Mouse (Mus musculus) bone marrow, adult 2 months (tissue): ENCODE measurements around the gene Asgr2. TPM values are rescaled to one million over a fixed set of nuclear protein-coding genes. Genes with fewer than 3 reads are reported as not detected.
"Not testable (repeated sequence)": the region's sequence is repeated elsewhere in the genome, so short reads cannot be mapped to it uniquely, and the experiment has no call there.

Experiments used
- H3K27ac ChIP-seq: fragments of 200-500 bp; 2 replicates; pipeline ENCODE4 v1.5.1; 2012; ENCODE audit warnings: low read depth, mild to moderate bottlenecking, control low read depth, inconsistent platforms, low read length; ENCODE audit not compliant: control insufficient read depth, poor library complexity, insufficient read depth
- H3K4me1 ChIP-seq: fragments of 200-500 bp; 2 replicates; pipeline ENCODE4 v1.6.1; 2011; ENCODE audit warnings: low read length; ENCODE audit not compliant: control insufficient read depth, insufficient read depth
- H3K4me3 ChIP-seq: fragments of 200-500 bp; replicated peaks from 2 replicates; pipeline ENCODE3; 2011; ENCODE audit warnings: mild to moderate bottlenecking, low read depth, low read length, control low read depth; ENCODE audit not compliant: control insufficient read depth
- CTCF ChIP-seq: fragments of 200-500 bp; IDR thresholded peaks from 2 replicates; pipeline ENCODE4 v1.5.1; 2011; ENCODE audit warnings: low read length, control low read depth; ENCODE audit not compliant: control insufficient read depth, insufficient read depth
- POLR2A ChIP-seq: fragments of 200-500 bp; IDR thresholded peaks from 2 replicates; pipeline ENCODE4 v1.6.1; 2011; ENCODE audit warnings: low read depth, mild to moderate bottlenecking, control low read depth, low read length, borderline replicate concordance; ENCODE audit not compliant: control insufficient read depth
- WGBS: fragments of 180-500 bp; shearing (Covaris S2); methylation state at CpG from one replicate; pipeline ENCODE4 v1.1.7; 2018; 5-methylcytosine and 5-hydroxymethylcytosine counted together
- polyA plus RNA-seq: library from polyadenylated mRNA; stranded (reverse); fragments of >200 nt; gene quantifications from 2 replicates; pipeline ENCODE4 v1.2.4, GENCODE M21; 2011; ENCODE audit warnings: low replicate concordance; ENCODE audit not compliant: missing spikeins, insufficient read depth, insufficient read length

The Asgr2 gene
- polyA plus RNA-seq, 1 experiment = 5.1 TPM

DNA sequence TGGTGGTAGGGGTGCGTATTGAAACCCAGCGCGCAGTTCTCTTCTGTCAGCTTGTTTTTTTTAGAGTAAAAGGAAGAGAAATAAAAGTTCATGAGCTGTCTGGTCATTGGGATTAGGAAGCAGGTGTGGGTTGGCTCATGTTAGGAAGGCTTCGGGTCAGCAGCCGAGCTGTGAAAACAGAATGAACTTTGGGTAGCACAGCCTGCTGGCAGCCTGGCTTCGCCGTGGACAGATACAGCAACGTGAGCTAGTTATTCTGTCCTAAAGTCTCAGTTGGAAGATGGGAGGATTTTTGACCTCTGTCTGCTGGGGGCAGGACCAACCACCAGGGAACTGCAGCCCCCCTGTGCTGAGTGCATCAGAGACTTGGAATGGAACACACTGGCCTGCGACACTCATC, 34.6 kb upstream of the Asgr2 start:
- Histone ChIP-seq H3K4me1 (no peaks in the 10 kb centered on the region), H3K27ac (no peak overlapping the region), H3K4me3 (no peak overlapping the region)
- WGBS = 89% methylated on average over 9 of the region's 9 CpGs
- TF ChIP-seq POLR2A (no peak), CTCF (no peak)

DNA sequence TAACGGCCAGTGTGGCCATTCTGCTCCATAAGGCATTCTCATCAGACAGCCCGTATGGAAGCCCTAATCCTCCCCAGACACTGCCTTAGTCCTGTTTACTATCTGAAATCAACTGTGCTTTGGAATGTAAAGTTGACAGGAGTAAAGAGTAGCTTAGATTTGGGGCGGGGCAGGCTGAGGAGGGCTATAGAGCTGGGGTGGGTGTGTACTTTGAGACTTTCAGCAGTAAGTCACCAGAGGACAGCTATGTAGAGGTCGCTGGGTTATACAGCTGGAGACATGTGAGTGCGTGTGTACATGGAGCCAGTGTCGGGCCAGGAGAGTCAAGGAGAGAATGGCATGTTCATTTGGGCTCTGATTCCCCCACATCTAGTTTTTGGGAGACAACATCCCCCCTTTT, 32.5 kb upstream of the Asgr2 start:
- TF ChIP-seq POLR2A (no peak), CTCF (no peak)
- 77% methylated on average over 6 of the region's 6 CpGs for WGBS
- H3K27ac ChIP-seq = no peak overlapping the region
- no peak overlapping the region for H3K4me3 ChIP-seq
- no peaks in the 10 kb centered on the region for H3K4me1 ChIP-seq

DNA sequence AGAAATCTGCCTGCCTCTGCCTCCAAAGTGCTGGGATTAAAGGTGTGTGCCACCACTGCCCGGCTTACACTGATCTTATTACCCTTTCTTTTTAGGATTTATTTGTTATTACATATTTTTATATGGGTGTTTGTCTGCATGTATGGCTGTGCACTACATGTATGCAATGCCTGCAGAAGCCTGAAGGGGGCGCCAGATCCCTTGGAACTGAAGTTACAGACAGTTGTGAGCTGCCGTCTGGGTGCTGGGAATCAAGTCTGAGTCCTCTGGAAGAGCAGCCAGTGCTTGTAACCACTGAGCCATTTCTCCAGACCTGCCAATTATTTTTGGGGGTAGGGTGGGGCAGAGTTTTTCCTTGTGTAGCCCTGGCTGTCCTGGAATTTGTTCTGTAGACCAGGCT, 29.4 kb upstream of the Asgr2 start:
- 69% methylated on average over 3 of the region's 3 CpGs for WGBS
- TF ChIP-seq CTCF (no peak), POLR2A (no peak)
- no peak overlapping the region for H3K4me3 ChIP-seq
- no peak overlapping the region for H3K27ac ChIP-seq
- no peaks in the 10 kb centered on the region for H3K4me1 ChIP-seq

DNA sequence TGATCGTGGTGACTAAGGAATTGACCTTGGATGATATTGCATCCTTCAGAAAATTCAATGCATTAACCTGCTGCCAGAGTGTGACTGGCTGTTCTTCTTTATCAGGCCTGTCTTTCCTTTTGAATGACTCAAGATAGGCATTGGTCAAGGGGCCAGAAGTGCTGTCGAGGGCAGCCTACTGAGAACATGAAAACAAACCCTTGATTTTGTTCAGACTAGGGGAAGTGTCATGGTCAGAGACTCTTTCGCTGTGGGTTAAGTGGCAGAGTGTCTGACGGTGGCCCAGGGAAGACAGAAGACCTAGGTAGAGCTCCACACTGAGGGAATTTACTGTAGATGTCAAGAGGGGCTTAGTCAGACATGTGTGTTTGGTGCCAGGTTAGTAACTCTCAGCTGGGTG, 25.7 kb upstream of the Asgr2 start:
- TF ChIP-seq POLR2A = no peak
- TF ChIP-seq CTCF = no peak

DNA sequence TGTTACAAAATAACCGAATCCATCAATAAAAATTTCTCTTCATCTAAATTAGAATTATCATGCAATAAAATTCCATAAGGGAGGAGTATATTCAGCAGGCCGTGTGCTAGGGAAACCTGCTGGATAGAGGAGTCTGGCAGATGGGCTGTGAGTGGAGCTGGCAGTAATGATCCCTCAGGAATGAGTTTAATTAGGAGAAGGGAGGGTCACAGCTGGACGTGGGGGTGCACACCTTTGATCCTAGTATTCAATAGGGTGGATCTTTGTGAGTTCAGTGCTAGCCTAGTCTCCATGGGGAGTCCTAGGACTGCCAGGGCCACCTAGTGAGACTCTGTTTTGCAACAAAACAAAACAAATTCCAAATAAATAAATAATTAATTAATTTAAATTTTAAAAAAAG, 24.2 kb upstream of the Asgr2 start:
- Histone ChIP-seq H3K27ac (no peak overlapping the region), H3K4me1 (no peaks in the 10 kb centered on the region), H3K4me3 (no peak overlapping the region)
- 70% methylated on average over 3 of the region's 3 CpGs for WGBS
- TF ChIP-seq CTCF (no peak), POLR2A (no peak)

More for the DNA sequence above, 25.7 kb upstream of the Asgr2 start:
- Histone ChIP-seq H3K4me1 (no peaks in the 10 kb centered on the region), H3K27ac (no peak overlapping the region), H3K4me3 (no peak overlapping the region)
- WGBS = 70% methylated on average over 4 of the region's 4 CpGs

DNA sequence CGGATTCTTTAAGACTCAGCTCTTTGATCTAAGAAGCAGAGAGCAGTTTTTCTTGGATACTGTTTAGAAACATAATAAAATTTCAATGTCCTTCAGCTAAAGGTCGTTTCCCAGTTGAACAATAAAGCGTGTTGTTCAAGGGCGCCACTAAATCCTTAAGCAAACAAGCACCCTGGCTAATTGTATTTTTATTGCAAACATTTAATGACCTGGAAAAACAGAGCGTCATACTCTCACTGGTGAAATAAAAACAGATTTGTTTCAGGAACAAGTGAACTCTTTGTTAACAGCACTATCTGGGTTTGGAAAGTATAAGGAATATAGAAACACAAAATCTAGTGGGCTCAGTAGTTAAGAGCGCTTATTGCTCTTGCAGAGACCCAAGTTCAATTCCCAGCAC, 22.4 kb upstream of the Asgr2 start:
- 85% methylated on average over 6 of the region's 6 CpGs for WGBS
- Histone ChIP-seq H3K4me1 (no peaks in the 10 kb centered on the region; the same call in 1 of the 2 replicates), H3K4me3 (no peak overlapping the region), H3K27ac (no peak overlapping the region)
- TF ChIP-seq CTCF (no peak), POLR2A (no peak)

DNA sequence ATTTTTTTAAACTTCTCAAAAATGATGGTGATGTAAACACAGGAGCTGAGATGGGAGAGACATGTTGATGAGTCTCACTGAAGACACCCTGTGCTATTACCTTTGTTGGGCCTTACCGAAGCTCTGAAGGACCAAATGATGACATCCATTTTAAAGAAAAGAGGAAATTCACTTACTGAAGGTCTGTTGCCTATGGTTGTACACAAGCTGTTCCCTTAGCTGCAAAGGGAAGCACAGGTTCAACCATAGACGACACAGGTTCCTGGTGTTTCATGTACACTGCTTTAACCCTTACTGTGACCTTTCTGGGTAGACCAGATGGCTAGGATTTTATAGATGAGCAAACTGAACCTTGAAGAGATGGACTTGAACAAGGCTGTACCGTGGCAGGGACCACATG, 21.8 kb upstream of the Asgr2 start:
- WGBS = 8% methylated on average over 3 of the region's 3 CpGs
- H3K4me3 ChIP-seq, H3K4me1 ChIP-seq, H3K27ac ChIP-seq: not testable (repeated sequence)

DNA sequence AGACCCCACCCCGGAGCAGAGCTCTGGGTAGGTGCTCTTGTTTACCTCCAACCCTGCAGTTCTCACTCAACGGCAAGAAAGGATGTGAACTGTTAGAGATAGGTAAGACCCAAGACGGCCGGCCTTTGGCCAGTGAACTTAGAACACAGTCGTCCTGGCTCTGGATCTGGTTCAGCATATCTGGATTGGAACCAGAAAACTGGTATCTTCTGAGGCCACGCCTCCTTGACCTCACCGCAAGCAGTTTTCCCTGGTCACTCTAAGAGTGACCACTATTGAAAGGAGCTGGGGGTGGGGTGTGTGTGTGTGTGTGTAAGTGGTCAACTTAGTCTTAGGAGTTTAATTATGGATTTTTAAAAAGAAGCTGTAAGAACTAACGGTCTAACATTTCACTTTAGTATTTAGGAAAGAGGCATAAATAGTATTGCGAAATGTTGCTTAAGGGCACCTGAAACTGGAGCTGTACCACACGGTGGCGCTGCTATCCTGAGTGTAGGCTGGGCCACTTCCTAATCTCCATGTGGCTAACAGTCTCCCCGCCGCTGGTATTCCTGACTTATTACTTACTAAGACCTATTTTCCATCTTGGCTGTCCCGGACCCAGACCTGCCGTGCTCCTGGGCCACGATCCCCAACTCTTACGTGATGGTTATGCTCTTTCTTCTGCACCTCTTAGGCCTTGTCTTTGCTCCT, 17.9 kb upstream of the Asgr2 start:
- Histone ChIP-seq H3K27ac (no peak overlapping the region), H3K4me1 (peaks cover 1% of the 10 kb centered on the region), H3K4me3 (no peak overlapping the region)
- 34% methylated on average over 17 of the region's 17 CpGs for WGBS
- no peak for TF ChIP-seq POLR2A
- TF ChIP-seq CTCF = peak; percentile 89

DNA sequence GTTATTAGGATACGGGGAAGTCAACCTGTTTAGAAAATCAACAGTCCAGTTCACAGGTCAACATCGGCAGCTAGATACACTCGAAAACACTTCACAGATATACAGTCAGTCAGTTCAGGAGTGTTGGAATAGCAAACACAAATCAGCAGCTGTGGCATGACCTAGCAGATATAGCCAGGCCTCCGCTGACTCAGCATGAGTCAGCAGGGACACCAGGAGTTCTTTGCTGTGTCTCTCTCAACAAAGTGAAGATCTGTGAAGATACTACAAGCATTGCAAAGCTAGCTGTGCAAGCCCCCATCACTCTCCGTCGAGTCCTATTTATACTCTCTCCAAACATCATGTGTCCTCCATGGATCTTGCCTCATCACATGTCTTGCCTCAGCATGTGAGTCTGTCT, 16.9 kb upstream of the Asgr2 start:
- no peak overlapping the region for H3K27ac ChIP-seq
- WGBS = 53% methylated on average over 6 of the region's 6 CpGs
- no peak for TF ChIP-seq CTCF
- no peak for TF ChIP-seq POLR2A
- H3K4me1 ChIP-seq = peaks cover 4% of the 10 kb centered on the region
- H3K4me3 ChIP-seq = no peak overlapping the region
